Mouse (Mus musculus): ENCODE measurements around the gene Cmss1. TPM values are rescaled to one million over a fixed set of nuclear protein-coding genes. Genes with fewer than 3 reads are reported as not detected.

Cmss1 gene
- polyA plus RNA-seq, 1 experiment from 2014 or later = 70.5 TPM

GRCm38 (mm10) chr16:57383266-57383971 lies 223.2 kb downstream of the Cmss1 start:
- no peak for DNase-seq (ENCODE audit: low spot score)
- 71% methylated on average over 8 of the region's 8 CpGs for WGBS

GRCm38 (mm10) chr16:57378631-57379330 lies 227.9 kb downstream of the Cmss1 start:
- Histone ChIP-seq H3K9me3 (ENCODE audit: control insufficient read depth, low read length) (no peaks in the 10 kb centered on the region; the same call in 1 of the 2 replicates), H3K27me3 (replicated peaks; ENCODE audit: control insufficient read depth, insufficient read depth, low read length) (no peaks in the 10 kb centered on the region), H3K4me2 (no peak overlapping the region), H3K36me3 (ENCODE audit: control insufficient read depth, insufficient read depth, low read length) (no peaks in the 10 kb centered on the region), H3K27ac (ENCODE audit: low read depth, low read length) (no peak overlapping the region), H3K4me3 (ENCODE audit: low read depth, low read length) (no peak overlapping the region), H3K9ac (ENCODE audit: low read depth, low read length) (no peak overlapping the region), H3K4me1 (replicated peaks; ENCODE audit: control insufficient read depth, insufficient read depth, low read length) (no peaks in the 10 kb centered on the region)
- 71% methylated on average over 9 of the region's 9 CpGs for WGBS
- DNase-seq (ENCODE audit: low spot score) = no peak
- no peak for ATAC-seq (replicated peaks; ENCODE audit: low FRiP score)

More at GRCm38 (mm10) chr16:57383266-57383971, 223.2 kb downstream of the Cmss1 start:
- no peaks in the 10 kb centered on the region for H3K4me1 ChIP-seq (replicated peaks; ENCODE audit: control insufficient read depth, insufficient read depth, low read length)
- no peaks in the 10 kb centered on the region for H3K36me3 ChIP-seq (ENCODE audit: control insufficient read depth, insufficient read depth, low read length)
- no peaks in the 10 kb centered on the region for H3K27me3 ChIP-seq (replicated peaks; ENCODE audit: control insufficient read depth, insufficient read depth, low read length)
- H3K27ac ChIP-seq (ENCODE audit: low read depth, low read length) = no peak overlapping the region
- no peak overlapping the region for H3K4me3 ChIP-seq (ENCODE audit: low read depth, low read length)
- no peak for ATAC-seq (replicated peaks; ENCODE audit: low FRiP score)
- H3K9ac ChIP-seq (ENCODE audit: low read depth, low read length) = no peak overlapping the region
- no peak overlapping the region for H3K4me2 ChIP-seq
- no peaks in the 10 kb centered on the region; the same call in 1 of the 2 replicates for H3K9me3 ChIP-seq (ENCODE audit: control insufficient read depth, low read length)

DNA sequence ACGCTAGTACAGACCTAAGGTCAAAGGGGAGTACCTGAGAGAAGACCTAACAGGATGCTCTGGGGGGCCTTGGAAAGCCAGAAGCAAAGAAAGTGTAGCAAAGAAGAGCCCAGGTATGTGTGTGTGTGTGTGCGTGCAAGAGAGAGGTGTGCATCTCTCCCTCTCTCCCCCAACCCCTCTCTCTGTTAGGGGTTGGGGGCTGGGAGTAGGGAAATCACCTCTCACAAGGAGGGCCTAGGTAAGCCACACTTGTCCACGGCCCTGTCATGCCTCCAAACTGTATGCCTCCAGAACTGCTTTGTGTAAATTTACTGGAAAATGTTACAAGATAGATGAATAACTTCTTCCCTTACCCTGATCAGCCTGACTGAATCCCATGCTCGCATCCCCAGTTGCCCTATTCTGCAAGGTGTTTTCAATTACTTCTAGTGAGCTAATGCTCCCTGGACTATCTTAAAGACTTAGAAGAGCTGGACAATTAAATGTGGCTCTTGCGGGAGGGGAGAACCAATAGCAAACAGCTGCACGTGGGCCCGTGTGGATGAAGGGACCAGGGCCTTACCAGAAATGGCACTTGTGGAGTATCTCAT lies 231.3 kb downstream of the Cmss1 start:
- Histone ChIP-seq H3K9me3 (ENCODE audit: control insufficient read depth, low read length) (no peaks in the 10 kb centered on the region), H3K27me3 (replicated peaks; ENCODE audit: control insufficient read depth, insufficient read depth, low read length) (no peaks in the 10 kb centered on the region), H3K4me3 (ENCODE audit: low read depth, low read length) (no peak overlapping the region), H3K36me3 (ENCODE audit: control insufficient read depth, insufficient read depth, low read length) (no peaks in the 10 kb centered on the region), H3K4me1 (replicated peaks; ENCODE audit: control insufficient read depth, insufficient read depth, low read length) (no peaks in the 10 kb centered on the region), H3K27ac (ENCODE audit: low read depth, low read length) (no peak overlapping the region), H3K9ac (ENCODE audit: low read depth, low read length) (no peak overlapping the region), H3K4me2 (no peak overlapping the region)
- 80% methylated on average over 7 of the region's 7 CpGs for WGBS
- DNase-seq (ENCODE audit: low spot score) (no peak), ATAC-seq (replicated peaks; ENCODE audit: low FRiP score) (no peak)

DNA sequence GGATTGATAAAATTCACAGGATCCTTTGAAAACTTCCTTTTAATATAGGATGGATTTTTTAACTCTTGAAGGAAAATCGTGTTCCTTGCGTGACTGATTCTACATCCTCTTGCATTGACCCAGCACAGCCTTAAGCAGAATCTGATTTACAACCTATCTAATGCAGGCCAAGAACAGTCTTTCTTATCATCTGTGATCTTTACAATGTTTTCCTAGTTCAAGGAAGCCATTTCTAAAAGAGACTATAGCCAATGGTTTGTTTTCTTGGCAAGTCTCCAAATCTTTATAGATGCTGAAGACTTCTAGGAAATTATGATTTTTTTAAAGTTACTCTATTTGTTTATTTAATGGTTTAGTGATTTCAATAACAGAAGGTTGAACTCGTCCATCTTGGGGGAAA lies 234.5 kb downstream of the Cmss1 start:
- H3K4me2 ChIP-seq = no peak overlapping the region
- DNase-seq (ENCODE audit: low spot score) (no peak), ATAC-seq (replicated peaks; ENCODE audit: low FRiP score) (no peak)
- H3K9ac ChIP-seq (ENCODE audit: low read depth, low read length) = no peak overlapping the region
- H3K4me3 ChIP-seq (ENCODE audit: low read depth, low read length) = no peak overlapping the region
- 83% methylated on average over 3 of the region's 3 CpGs for WGBS
- H3K36me3 ChIP-seq (ENCODE audit: control insufficient read depth, insufficient read depth, low read length) = no peaks in the 10 kb centered on the region
- no peak overlapping the region for H3K27ac ChIP-seq (ENCODE audit: low read depth, low read length)
- H3K27me3 ChIP-seq (replicated peaks; ENCODE audit: control insufficient read depth, insufficient read depth, low read length) = no peaks in the 10 kb centered on the region
- H3K4me1 ChIP-seq (replicated peaks; ENCODE audit: control insufficient read depth, insufficient read depth, low read length) = no peaks in the 10 kb centered on the region
- H3K9me3 ChIP-seq (ENCODE audit: control insufficient read depth, low read length) = no peaks in the 10 kb centered on the region

DNA sequence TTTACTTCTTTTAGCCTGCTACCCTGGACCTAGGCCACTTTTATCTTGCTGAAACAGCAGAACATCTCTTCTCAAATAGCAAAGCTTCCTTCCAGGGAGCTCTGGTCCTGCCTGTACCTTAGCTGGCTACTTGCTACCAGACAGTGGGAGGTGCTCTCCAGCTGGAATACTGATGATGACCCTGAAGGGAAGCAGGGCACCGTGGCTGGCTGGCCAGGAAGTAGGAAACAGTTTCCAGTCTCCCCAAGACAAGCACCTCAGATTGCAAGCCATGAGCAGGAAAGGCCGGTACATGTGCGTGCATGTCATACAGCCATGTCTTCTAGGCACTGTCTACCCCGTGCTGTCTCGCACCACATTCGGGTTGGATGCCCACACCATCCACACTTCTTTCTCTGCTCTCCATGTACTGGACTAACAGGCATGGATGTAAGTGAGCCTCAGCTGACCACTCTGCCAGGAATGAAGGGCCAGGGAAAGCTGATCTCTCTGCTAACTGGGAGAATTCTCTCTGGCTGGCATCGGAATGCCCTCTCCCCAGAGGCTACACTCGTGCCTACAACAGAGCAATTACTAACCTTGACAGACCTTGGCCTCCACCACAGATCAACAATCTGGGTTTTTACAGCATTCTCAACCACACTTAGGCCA lies 236.7 kb downstream of the Cmss1 start:
- Histone ChIP-seq H3K4me1 (replicated peaks; ENCODE audit: control insufficient read depth, insufficient read depth, low read length) (no peaks in the 10 kb centered on the region), H3K27me3 (replicated peaks; ENCODE audit: control insufficient read depth, insufficient read depth, low read length) (no peaks in the 10 kb centered on the region)
- no peak for DNase-seq (ENCODE audit: low spot score)

GRCm38 (mm10) chr16:57366941-57367694 lies 239.5 kb downstream of the Cmss1 start:
- H3K27me3 ChIP-seq (replicated peaks; ENCODE audit: control insufficient read depth, insufficient read depth, low read length) = no peaks in the 10 kb centered on the region
- WGBS = 64% methylated on average over 18 of the region's 18 CpGs
- H3K4me2 ChIP-seq = no peak overlapping the region
- no peak overlapping the region for H3K27ac ChIP-seq (ENCODE audit: low read depth, low read length)
- no peaks in the 10 kb centered on the region for H3K4me1 ChIP-seq (replicated peaks; ENCODE audit: control insufficient read depth, insufficient read depth, low read length)
- no peak overlapping the region for H3K4me3 ChIP-seq (ENCODE audit: low read depth, low read length)
- H3K9me3 ChIP-seq (ENCODE audit: control insufficient read depth, low read length) = no peaks in the 10 kb centered on the region
- H3K9ac ChIP-seq (ENCODE audit: low read depth, low read length) = no peak overlapping the region
- ATAC-seq (replicated peaks; ENCODE audit: low FRiP score) (no peak), DNase-seq (ENCODE audit: low spot score) (no peak)
- no peaks in the 10 kb centered on the region for H3K36me3 ChIP-seq (ENCODE audit: control insufficient read depth, insufficient read depth, low read length)

More for the DNA sequence above, 236.7 kb downstream of the Cmss1 start:
- 75% methylated on average over 8 of the region's 8 CpGs for WGBS
- Histone ChIP-seq H3K9me3 (ENCODE audit: control insufficient read depth, low read length) (no peaks in the 10 kb centered on the region), H3K27ac (ENCODE audit: low read depth, low read length) (no peak overlapping the region), H3K9ac (ENCODE audit: low read depth, low read length) (no peak overlapping the region), H3K4me2 (no peak overlapping the region), H3K4me3 (ENCODE audit: low read depth, low read length) (no peak overlapping the region), H3K36me3 (ENCODE audit: control insufficient read depth, insufficient read depth, low read length) (no peaks in the 10 kb centered on the region)
- no peak for ATAC-seq (replicated peaks; ENCODE audit: low FRiP score)

DNA sequence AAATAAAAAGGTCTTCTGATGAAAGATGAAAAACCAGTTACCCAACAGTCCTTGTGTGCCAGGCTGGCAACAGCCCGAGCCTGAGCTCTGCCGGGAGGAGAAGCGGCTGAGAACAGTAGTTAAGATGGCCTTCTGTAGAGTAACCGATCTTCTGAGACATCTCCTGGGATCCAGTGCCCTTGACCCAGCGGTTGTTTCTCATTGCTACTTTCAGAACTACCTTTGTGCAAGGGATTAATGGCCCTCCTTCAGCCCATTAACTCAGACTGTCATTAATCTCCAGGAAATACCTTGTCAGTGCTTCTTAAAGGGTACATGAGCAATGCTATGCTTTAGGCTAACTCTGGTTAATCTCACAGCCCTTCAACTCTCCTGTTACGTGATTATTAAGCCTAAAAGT lies 240.5 kb downstream of the Cmss1 start:
- 59% methylated on average over 6 of the region's 6 CpGs for WGBS

DNA sequence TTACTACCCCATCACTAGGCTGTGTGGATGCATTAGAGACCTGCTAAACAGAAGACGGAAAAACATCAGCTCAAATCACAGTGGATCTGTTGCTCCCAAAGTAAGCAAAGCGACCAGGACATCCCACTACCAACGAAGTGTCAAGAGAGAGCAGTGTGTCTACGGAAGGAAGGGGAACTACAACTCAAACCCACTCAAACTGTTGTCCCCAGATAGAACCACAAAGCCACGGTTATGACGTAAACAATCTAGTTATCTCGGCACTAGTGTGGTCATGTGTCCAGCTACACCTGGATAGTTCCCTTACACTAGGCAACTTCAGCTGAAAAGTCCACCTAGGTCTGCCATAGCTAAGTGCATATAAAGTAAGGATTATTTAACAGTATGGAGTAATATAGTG lies 242.2 kb downstream of the Cmss1 start:
- DNase-seq (ENCODE audit: low spot score) (no peak), ATAC-seq (replicated peaks; ENCODE audit: low FRiP score) (no peak)
- no peaks in the 10 kb centered on the region for H3K4me1 ChIP-seq (replicated peaks; ENCODE audit: control insufficient read depth, insufficient read depth, low read length)
- H3K9ac ChIP-seq (ENCODE audit: low read depth, low read length) = no peak overlapping the region
- 48% methylated on average over 7 of the region's 7 CpGs for WGBS
- H3K9me3 ChIP-seq (ENCODE audit: control insufficient read depth, low read length) = no peaks in the 10 kb centered on the region
- no peaks in the 10 kb centered on the region for H3K36me3 ChIP-seq (ENCODE audit: control insufficient read depth, insufficient read depth, low read length)
- no peak overlapping the region for H3K4me3 ChIP-seq (ENCODE audit: low read depth, low read length)
- no peaks in the 10 kb centered on the region for H3K27me3 ChIP-seq (replicated peaks; ENCODE audit: control insufficient read depth, insufficient read depth, low read length)
- H3K4me2 ChIP-seq = no peak overlapping the region
- no peak overlapping the region for H3K27ac ChIP-seq (ENCODE audit: low read depth, low read length)

More for the DNA sequence above, 240.5 kb downstream of the Cmss1 start:
- no peaks in the 10 kb centered on the region for H3K4me1 ChIP-seq (replicated peaks; ENCODE audit: control insufficient read depth, insufficient read depth, low read length)
- no peak overlapping the region for H3K27ac ChIP-seq (ENCODE audit: low read depth, low read length)
- no peak for ATAC-seq (replicated peaks; ENCODE audit: low FRiP score)
- no peaks in the 10 kb centered on the region for H3K27me3 ChIP-seq (replicated peaks; ENCODE audit: control insufficient read depth, insufficient read depth, low read length)
- H3K4me3 ChIP-seq (ENCODE audit: low read depth, low read length) = no peak overlapping the region
- no peak overlapping the region for H3K4me2 ChIP-seq
- H3K36me3 ChIP-seq (ENCODE audit: control insufficient read depth, insufficient read depth, low read length) = no peaks in the 10 kb centered on the region
- DNase-seq (ENCODE audit: low spot score) = no peak
- no peak overlapping the region for H3K9ac ChIP-seq (ENCODE audit: low read depth, low read length)
- no peaks in the 10 kb centered on the region for H3K9me3 ChIP-seq (ENCODE audit: control insufficient read depth, low read length)
